Mouse (Mus musculus) ES-E14 (cell line): ENCODE measurements around the gene Atp1a4.

Experiments used
- CHD2 ChIP-seq: IDR thresholded peaks from 2 replicates; pipeline ENCODE4 v1.6.1; 2014; ENCODE audit warnings: mild to moderate bottlenecking, low read depth, low read length, inconsistent platforms
- HCFC1 ChIP-seq: IDR thresholded peaks from 2 replicates; pipeline ENCODE4 v1.6.1; 2012; ENCODE audit warnings: low read length, inconsistent platforms, borderline replicate concordance; ENCODE audit not compliant: insufficient read depth
- MAFK ChIP-seq: IDR thresholded peaks from 2 replicates; pipeline ENCODE4 v1.6.1; 2014; ENCODE audit warnings: mild to moderate bottlenecking, low read depth, low read length, inconsistent platforms; ENCODE audit not compliant: insufficient read depth
- ZC3H11A ChIP-seq: IDR thresholded peaks from 2 replicates; pipeline ENCODE4 v1.6.1; 2012; ENCODE audit warnings: low read depth, mild to moderate bottlenecking, inconsistent platforms, low read length, borderline replicate concordance
- ZNF384 ChIP-seq: IDR thresholded peaks from 2 replicates; pipeline ENCODE4 v1.6.1; 2012; ENCODE audit warnings: low read depth, low read length, inconsistent platforms

- TF ChIP-seq MAFK (no peak), HCFC1 (no peak), CHD2 (no peak), ZNF384 (no peak), ZC3H11A (no peak)
Measured at GRCm38 (mm10) chr1:172204814-172205740, 53.1 kb downstream of the Atp1a4 start.
